Mouse (Mus musculus): ENCODE measurements at regions not wholly inside any gene's neighbourhood (a gene's known extent, or its start where the extent isn't known, plus 50 kb on each side); places are given as distances from the start of the nearest gene placed in this dataset.
"Not testable (repeated sequence)": the region's sequence is repeated elsewhere in the genome, so short reads cannot be mapped to it uniquely, and the experiment has no call there.

DNA sequence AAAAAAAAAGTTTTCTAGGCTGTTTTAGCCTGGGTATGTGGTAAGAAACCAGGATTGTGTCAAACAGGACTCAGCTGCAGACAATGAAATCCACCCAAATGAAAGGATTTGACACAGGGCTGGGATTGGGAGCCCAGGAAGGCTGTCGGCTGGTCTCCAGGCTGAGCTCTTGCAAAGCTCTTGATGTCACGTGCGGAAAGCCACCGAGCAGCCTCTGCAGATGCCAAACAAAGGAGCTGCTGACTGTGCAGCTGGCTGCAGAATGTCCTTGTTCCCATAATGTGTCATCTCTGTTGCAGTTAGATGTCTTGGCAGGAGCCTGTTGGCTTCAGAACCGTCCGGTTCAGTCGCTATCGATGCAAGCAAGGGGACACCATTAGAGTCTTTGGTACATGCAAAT is 56.1 kb downstream of the Bbs10 start:
- intact Hi-C loops (cut with DNase I), result no loop called here
- DNase-seq, result peak in 1 of 2 experiments; percentile 4

DNA sequence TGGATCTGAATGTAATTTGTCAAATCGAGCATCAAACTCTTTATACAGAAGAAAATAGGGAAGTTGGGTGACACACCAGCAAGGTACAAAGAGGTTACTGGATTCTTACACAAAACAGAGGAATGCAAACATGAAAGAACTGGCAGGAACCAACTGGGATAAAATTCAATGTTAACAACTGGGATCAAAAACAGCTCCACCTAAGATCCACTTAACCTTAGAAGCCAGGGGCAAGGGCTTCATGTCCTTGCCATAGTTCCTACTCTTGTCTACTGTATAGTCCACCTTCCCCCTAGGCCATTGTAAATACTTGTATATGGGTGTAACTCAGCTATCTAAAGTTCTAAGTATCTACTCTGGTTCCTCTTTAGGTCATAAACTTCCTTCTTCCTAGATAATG is 59.9 kb downstream of the Bbs10 start:
- DNase-seq; intact Hi-C loops (cut with DNase I): not testable (repeated sequence)

DNA sequence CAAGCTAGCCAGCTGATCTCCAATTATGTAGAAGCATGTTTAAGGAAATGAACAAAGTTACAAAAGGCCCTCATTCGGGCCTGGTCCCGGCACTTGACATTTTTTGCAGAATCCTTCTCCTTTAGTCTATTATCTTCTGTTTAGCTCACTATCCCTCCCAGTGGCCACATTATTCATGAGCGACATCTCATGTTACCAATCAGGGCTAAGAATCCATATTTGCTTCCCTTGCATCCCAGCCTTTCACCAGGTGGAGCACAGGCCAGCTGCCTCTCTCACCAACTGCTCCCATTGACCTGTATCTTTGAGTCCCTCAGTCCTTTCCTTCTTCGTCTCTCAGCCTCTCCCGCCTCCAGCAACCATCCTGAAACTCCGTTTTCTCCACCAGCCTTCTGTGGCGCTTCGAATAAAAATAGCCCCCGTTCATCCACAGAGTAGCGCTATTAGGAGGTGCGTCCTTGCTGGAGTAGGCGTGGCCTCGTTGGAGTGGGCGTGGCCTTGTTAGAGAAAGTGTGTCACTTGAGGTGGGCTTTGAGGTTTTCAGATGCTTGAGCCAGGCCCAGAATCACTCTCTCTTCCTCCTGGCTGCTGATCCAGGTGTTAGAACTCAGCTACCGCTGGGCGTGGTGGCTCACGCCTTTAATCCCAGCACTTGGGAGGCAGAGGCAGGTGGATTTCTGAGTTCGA is 63.4 kb downstream of the Bbs10 start:
- intact Hi-C loops (cut with DNase I), result no loop called here
- no peak for DNase-seq

DNA sequence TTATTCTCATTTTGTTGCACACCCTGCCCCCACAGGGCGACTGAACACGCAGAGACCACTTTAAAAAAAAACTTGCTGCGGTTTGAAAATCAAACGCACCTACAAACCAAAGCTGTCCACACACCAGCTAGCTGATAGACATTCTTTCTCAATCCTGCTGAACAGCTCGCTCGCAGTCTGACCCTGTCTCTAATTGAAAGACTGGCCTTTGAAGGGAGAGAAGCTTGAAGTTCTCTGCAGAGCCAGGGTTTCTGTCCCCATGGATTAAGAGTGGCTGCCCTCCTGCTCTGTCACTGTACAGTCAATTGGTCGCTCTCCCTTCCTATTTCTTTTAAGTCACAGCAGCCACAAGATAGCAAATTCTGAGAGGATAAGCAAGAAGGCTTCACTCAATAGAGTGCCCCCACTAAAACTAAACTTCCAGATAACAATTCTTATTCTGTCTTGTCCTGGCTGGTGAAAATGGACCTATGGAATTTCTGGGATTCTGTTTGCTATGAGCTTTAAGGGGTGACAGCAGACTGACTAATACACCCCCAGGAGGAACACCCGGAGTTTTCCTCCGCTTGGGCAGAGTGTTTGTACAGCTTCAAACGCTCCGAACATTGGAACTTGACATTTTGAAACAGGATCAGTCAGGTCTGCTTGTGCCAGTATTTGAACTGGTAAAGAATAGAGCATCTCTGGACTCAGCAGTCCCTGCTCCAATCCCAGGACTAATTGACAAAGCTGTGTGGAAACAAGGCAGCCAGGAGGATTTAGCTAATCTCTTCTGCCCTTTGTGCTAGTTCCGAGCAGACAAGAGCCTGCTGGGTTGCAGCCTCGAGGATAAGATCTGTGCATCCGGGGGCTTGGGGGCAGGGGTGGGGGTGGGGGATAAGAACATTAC is 65.5 kb downstream of the Bbs10 start:
- intact Hi-C loops (cut with DNase I), result no loop called here
- no peak for DNase-seq

DNA sequence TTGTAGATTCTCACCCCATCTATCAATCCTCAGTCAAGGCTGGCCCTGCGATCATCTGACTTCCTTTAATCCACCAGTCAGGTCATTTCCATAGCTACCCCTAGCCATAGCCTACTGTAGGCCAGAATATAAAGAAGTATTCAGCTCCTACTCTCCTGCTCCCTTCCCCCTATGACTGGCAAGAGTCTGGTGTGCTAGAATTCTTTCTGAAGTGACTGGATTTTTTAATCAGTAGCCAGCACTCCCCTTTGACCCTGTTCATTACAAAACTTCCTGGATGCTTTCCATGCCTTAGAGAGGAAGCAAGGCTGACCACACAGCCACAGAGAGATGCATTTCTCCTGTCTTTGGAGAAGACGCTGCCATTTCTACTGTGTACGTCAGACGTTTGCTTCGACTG is 66.5 kb downstream of the Bbs10 start:
- intact Hi-C loops (cut with DNase I), result no loop called here
- peak in 1 of 2 experiments; percentile 11 for DNase-seq

DNA sequence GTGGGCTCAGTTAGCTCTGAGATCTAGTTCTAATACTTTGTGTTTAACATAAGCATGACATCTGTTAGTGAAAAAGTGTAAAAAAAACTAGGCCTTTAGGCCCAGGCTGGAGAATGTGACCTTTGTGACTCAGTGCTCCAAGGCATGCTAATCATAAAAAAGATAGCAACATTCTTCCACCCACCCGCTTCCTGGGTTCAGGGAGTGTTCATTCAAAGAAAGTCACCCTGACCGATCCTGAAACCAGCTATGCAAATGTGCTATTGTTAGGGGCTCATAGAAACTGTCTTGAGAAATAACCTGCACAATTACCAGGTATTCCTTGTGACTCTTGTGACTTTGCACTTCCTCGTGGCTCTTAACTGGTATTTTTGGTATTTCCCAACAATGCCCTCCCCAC is 70.6 kb downstream of the Bbs10 start:
- DNase-seq; intact Hi-C loops (cut with DNase I): not testable (repeated sequence)

DNA sequence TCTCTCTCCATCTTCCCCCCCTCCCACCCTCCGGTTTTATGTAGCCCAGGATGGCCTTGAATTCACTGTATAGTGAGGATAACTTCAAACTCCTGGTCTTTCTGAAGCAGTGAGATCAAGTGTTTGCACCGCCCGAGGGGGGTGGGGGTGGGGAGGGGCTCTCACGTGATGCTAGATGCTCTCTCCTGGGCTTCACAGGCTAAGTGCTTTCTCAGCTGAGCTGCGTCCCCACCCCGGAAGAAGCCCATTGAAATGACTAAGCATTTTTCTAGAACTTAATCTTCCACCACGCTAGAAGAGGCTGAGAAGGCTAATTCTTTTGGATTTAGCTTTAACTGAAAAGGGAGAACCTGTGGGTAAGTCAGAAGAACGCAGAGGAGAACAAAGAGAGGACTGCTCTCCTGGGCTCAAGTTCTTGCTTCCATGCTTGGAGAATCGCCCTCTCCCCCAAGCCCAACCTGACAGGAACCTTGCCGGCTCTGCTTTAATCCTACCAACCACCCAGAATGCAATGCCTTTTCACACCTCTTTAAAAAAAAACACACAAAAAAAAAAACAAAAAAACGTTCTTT is 79.7 kb downstream of the Bbs10 start:
- DNase-seq, result no peak
- intact Hi-C loops (cut with DNase I), result no loop called here

DNA sequence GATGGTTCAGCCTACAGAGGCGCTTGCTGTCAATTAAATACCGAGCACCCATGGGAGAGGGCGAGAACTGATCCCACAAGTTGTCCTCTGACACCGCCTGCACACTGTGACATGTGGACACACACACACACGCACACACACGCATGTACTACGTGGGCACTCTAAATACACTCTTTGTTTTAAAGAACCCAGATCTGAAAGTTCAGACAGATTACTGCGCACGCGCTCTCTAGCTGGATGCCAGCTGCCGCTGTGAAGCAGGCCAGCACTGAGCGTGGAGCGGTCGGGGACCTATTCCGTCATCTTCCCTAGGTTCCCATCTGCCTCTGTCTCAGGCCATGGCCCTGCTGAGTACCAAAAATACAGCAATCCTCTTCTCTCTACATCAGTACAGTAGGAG is 83.2 kb downstream of the Bbs10 start:
- intact Hi-C loops (cut with DNase I), result no loop called here
- no peak for DNase-seq

DNA sequence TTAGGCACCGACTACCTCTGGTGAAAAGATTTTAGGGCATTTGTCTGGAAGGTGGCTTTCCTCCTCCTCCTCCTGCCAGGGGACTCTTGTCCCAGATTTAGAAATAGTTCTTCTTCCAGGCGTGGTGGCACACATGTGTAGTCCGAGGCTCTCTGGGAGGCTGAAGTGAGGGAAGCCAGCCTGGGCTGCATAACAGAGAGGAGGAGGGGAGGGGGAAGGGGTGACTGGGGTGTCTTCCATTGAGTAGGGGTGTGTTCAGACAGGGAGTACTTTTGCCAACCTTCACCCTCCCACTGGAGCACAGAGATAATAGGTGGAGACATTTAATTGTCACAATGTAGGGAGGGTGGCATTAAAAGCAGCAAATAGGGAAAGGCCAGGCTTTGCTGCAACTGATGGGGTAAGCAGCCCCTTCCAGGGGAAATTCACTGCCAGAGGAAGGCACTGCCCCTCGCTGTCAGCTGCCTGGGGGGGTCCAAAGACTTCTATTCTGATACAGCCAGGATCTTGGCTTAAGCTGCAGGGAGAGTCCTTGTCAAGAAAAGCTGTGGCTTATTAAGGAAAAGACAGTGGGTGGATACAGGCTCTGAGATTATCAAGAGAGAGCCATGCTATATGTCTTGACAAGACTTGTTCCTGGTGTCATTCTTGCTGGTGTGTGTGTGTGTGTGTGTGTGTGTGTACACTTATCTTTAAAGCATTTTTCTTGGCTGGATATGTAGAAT is 83.9 kb downstream of the Bbs10 start:
- no peak for DNase-seq
- intact Hi-C loops (cut with DNase I), result no loop called here

DNA sequence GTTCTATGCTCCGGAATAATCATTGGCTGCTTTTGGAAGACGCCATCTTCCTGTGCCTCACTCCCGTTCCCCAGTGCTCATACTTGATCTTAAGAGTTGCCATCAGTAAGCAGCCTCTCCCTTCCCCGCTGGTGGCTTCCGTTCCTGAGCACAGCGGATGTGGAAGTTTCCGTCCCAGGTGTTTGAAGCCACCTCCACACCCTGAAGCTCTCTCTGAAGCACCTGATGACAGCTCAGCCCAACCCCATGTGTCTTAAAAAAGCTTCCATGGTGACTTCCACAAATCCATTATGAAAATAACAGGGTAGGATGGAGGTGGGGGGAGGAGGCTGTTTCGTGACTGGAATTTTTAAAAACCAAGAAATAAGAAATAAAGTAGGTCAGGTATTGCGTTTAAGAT is 87.1 kb downstream of the Bbs10 start:
- no peak for DNase-seq
- intact Hi-C loops (cut with DNase I), result no loop called here

DNA sequence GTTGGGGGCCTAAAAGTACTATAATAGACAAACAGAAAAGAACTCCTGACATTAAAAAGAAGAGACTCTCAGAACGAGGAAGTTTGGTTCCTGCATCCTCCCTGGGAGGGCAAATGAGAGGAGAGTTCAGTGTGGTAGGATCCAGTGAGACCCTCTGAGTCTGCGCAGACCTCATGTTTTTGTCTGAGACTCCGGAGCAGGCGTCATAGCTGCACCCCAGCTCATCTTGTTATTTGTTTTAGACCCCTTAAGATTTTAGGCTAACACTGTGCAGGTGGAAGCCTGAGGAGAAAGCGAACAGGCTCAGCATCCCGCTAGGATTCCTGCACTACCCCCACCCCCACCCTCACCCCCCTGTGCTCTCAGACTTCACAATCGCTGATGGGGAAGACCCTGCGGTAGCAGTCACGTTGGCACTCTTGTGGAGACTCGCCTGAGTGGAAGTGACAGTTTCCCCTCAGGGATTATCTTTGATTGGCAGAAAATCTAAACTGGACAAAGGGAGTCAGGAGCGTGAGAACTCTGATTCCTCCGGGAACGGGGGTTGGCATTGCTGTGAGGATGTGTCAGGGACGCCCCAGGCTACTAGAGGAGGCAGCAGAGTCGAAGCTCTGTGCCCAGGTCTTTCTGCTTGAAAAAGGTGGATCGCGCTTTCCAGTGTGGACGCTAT is 85.0 kb upstream of the Nap1l1 start:
- intact Hi-C loops (cut with DNase I), result no loop called here
- DNase-seq, result no peak

DNA sequence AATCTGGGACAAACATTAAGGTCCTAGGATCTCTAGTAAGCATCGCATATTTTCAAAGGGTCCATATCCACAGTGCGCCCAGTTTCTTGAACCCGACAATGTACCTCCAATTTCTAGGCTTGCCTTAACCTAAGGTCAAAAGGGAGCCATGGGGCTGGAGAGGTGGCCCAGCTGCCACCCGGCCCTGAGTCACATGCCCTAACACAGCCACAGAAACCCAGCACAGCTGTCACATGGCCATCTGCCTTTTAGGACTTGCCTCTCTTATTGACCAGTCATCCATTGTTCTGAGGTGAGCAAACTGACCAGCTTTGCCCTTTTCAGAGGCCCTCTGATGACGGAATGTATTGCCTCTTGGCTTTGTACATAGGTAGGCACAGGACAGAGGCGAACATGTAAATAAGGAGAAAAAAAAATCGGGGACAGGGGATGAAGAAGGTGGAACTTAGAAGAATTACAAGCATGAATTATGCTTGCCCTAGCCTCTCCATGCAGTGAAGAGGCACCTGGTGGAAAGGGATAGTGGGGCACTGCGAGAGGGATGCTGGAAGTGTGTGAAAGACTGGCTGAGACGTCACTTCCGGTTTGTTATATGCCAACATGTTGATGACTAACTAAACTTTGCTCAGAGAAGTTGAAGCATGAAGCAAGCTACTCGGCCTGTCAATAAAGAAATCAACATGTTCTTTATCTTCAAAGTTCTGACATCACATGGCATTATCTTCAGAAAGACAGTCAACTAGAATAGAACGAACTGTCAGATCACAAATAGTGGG is 84.3 kb upstream of the Nap1l1 start:
- DNase-seq, result no peak
- intact Hi-C loops (cut with DNase I), result no loop called here

DNA sequence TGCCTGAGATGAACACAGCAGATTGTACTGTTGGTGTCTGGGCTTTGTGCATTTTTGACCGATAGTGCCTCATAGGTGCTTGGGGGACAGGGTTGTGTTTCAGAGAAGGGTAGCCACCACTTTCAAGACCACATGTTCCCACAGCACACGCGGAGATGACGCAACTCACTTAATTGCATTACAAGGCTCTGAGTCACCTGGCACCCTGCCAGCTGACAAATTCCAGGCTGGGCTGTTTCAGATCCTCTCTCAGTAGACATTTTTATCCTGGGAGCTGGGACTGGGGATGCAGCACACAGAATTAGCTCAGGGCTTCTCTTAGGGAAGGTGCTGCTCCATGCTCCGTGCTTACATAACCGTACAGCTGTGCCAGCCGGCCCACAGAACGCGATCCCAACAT is 83.1 kb upstream of the Nap1l1 start:
- intact Hi-C loops (cut with DNase I), result no loop called here
- DNase-seq, result peak; percentile 73 to 80

DNA sequence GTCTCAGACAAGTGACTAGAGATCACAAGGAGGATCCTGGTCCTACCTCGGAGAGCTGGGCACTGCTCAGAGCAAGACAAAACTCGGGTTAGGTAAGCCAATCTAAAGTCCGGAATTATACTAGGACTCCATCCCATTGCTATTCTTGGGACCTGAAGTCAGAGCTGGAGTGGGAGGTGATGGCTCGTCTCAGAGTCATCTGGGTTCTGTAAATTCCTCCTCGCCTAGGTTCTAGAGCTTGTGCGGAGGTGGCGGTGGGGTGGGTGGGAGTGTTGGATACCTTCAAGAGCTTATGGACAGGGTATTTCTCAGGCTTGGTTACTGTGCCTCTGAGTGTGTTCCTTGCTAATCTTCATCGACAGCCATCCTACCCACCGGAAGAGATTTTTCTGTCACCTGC is 78.6 kb upstream of the Nap1l1 start:
- no peak for DNase-seq
- intact Hi-C loops (cut with DNase I), result no loop called here

DNA sequence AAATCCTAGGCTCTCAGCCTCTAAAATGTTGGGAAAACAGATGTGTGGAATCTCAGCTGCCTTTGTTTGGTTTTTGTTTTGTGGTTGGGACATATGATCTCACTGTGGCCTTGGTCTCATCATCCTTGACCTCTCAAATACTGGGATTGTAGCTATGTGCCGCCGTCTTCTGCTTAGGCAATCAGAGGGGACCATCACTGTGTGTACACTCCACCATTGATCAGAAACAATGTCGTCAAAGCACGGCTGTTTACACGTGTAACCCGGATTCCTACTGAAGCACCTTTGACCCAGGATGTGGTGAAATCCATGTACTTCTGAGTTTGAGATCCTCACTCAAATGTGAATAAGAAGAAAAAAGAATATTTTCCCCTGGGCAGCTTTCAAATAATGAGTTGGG is 68.0 kb upstream of the Nap1l1 start:
- no peak for DNase-seq
- intact Hi-C loops (cut with DNase I), result no loop called here

DNA sequence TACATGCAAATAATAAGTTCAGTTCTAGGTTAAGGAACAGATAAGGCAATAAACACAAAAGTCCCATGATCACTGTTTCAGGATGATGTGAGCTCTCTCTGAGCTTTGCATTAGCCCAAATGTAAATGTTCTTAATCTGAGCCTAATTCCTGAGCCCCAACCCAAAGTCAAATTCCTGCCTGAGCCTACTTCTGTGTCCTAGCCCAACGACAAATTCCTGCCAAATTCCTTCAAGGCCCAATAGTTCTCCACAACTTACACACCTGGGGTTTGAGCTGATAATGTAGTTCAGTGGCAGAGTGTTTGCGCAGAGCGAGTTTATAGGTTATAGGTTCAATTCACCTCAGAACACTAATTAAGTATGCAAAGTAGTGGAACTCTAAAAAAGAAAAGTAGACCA is 64.1 kb upstream of the Nap1l1 start:
- intact Hi-C loops (cut with DNase I), result no loop called here
- no peak for DNase-seq

DNA sequence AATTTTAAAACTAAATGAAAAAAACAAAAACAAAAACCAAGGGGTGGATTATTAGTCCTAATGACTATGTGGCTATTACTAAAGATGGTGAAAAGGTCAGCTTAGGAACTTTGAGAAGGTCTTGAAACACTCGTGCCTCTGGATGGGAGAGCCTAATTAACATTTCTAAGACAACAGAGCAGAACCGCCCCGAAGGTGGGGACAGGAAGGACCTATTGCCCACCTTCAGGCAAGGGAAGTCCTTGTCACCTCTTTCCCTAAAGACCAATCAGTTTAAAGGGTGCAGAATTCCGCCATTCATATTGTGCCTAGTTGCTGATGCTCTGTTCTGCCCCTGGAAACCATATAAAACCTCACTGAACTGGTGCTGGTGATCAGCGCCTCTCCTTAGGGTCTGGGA is 63.5 kb upstream of the Nap1l1 start:
- intact Hi-C loops (cut with DNase I), result no loop called here
- DNase-seq, result no peak

DNA sequence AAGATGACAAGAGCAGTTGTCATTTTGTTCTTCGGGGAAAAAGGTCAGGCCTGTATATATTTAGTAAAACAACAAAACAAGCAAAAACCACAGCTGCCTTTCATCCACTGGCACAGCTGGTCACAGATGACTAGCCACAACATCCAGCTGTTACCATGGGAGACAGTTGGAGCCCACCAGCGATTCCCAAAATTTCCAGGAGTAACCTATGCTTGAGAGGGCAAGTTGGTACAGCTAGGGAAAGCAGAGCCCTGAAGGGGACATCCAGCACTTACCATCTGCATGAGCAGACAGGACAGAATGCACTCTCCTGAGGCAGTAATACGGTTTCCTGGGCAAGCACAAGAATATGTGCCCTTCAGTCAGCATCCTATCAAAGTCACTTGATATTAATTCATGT is 62.9 kb upstream of the Nap1l1 start:
- no peak for DNase-seq
- intact Hi-C loops (cut with DNase I), result no loop called here

DNA sequence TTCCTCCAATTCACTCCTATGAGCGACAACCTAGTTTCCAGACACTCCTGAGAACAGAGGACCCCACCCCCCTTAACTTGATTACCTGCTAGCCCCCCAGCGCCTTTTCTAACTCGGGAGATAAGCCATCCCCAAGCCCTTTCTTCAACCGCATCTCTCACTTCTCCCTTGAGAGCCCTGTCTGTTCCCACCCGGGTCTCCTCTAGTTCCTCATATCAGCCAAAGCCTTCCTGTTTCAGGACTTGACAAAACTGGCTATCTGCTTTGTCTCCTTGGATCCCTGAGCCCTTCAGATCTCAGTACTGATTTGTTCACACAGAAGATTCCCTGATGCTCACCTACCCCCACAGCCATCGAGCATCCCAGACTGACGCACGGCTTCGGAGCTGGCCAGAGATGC is 61.5 kb upstream of the Nap1l1 start:
- intact Hi-C loops (cut with DNase I), result no loop called here

DNA sequence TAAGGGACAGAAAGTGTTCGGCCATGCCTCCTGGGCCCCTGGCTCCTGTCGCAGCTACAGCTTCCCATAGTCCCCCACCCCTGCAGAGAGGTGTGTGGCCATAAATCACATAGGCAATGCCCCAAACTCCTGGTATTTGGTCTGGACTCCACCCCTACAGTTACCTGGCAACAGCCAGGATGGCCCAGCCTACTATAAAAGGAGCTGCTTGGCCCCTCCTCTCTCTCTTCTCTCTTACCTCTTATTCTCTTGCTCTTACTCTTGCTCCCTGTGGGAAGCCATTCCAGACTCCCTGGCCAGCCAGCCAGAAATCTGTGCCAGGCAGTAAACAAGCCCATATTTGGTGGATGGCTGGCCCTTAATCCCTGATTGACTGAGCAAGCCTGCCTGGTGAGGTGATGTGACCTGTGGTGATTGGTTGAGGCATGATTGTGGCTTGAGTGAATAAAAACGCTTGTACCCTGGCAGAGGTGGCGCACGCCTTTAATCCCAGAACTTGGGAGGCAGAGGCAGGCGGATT is 56.4 kb upstream of the Nap1l1 start:
- intact Hi-C loops (cut with DNase I), result no loop called here
- DNase-seq, result no peak

More for the DNA sequence above, 61.5 kb upstream of the Nap1l1 start:
- DNase-seq, result no peak
